Mouse (Mus musculus): ENCODE measurements at regions not wholly inside any gene's neighbourhood (a gene's known extent, or its start where the extent isn't known, plus 50 kb on each side); places are given as distances from the start of the nearest gene placed in this dataset.

- H3K4me1 ChIP-seq (ENCODE audit: control insufficient read depth in 1 of 2, insufficient read depth in 2 of 2, low read length in 2 of 2) = no peaks in the 10 kb centered on the region
These were observed 189.3 kb downstream of the Gadd45g start for GRCm38 (mm10) chr13:52035731-52036130.

DNA sequence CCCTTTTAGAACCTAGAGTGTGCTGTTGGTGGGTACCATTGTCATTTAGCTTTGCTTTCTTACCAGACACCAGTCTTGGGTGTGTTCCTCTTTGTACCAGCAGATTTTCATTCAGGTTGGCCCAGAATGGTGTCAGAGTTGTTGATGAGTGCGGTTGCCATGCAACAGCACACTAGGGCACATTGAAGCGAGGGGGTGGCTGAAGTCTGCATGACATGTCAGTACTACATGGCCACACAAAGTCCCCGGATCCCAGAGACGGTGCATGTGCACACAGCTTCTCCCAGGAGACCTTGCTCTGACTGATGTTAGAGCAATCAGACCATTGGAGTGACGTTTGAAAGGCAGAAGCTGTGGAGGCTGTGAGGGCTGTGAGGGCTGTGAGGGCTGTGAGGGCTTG, 189.9 kb downstream of the Gadd45g start:
- Histone ChIP-seq H3K79me2 (ENCODE audit: control insufficient read depth, insufficient read depth, low read length, poor library complexity) (no peaks in the 10 kb centered on the region), H3K27ac (ENCODE audit: control insufficient read depth, low read depth, low read length) (no peak overlapping the region), H3K9ac (ENCODE audit: control insufficient read depth, low read depth, low read length, poor library complexity, severe bottlenecking) (no peak overlapping the region), H3K27me3 (ENCODE audit: control insufficient read depth in 1 of 2, insufficient read depth in 2 of 2, low read length in 2 of 2) (no peaks in the 10 kb centered on the region), H3K4me3 (ENCODE audit: control insufficient read depth in 1 of 2, insufficient read depth in 1 of 2, low read depth in 2 of 2, low read length in 2 of 2) (no peak overlapping the region), H3K36me3 (ENCODE audit: control insufficient read depth in 1 of 2, insufficient read depth in 2 of 2, low read length in 2 of 2) (no peaks in the 10 kb centered on the region), H3K4me1 (ENCODE audit: control insufficient read depth in 1 of 2, insufficient read depth in 2 of 2, low read length in 2 of 2) (no peaks in the 10 kb centered on the region), H3K9me3 (replicated peaks; ENCODE audit: insufficient read depth, low read length) (no peaks in the 10 kb centered on the region)
- no peak for DNase-seq (ENCODE audit: low read depth, low spot score)
- no peak for TF ChIP-seq USF2 (IDR thresholded peaks at IDR 0.05; ENCODE audit: borderline replicate concordance in 1 of 2, insufficient read depth in 1 of 2, low read depth in 1 of 2, low read length in 2 of 2)
- TF ChIP-seq MAZ (IDR thresholded peaks at IDR 0.05; ENCODE audit: low read depth, low read length) = no peak
- TF ChIP-seq TCF12 (IDR thresholded peaks at IDR 0.05; ENCODE audit: low read depth, low read length) = no peak
- no peak for TF ChIP-seq GABPA (IDR thresholded peaks at IDR 0.05; ENCODE audit: low read depth, low read length)
- TF ChIP-seq CTCF (IDR thresholded peaks at IDR 0.05 in 2 of 3, conservative IDR thresholded peaks at IDR 0.05 in 1 of 3; ENCODE audit: control insufficient read depth in 1 of 3, insufficient read depth in 1 of 3, low read depth in 2 of 3, low read length in 3 of 3, poor library complexity in 1 of 3, severe bottlenecking in 1 of 3) = no peak
- TF ChIP-seq UBTF (IDR thresholded peaks at IDR 0.05; ENCODE audit: borderline replicate concordance, insufficient read depth, low read depth, low read length) = no peak
- TF ChIP-seq ETS1 (IDR thresholded peaks at IDR 0.05; ENCODE audit: low read depth, low read length) = no peak
- no peak for TF ChIP-seq ZMIZ1 (IDR thresholded peaks at IDR 0.05; ENCODE audit: low read depth, low read length)
- no peak for TF ChIP-seq KAT2A (conservative IDR thresholded peaks at IDR 0.05; ENCODE audit: low read depth, low read length)
- no peak for TF ChIP-seq POLR2A (IDR thresholded peaks at IDR 0.05; ENCODE audit: control insufficient read depth in 1 of 2, insufficient read depth in 1 of 2, low read depth in 1 of 2, low read length in 2 of 2, poor library complexity in 1 of 2)
- no peak for TF ChIP-seq POLR2AphosphoS2 (IDR thresholded peaks at IDR 0.05; ENCODE audit: low read length)
- TF ChIP-seq MYC (IDR thresholded peaks at IDR 0.05; ENCODE audit: low read depth, low read length) = no peak
- TF ChIP-seq MAFK (IDR thresholded peaks at IDR 0.05; ENCODE audit: borderline replicate concordance, low read depth, low read length) = no peak
- TF ChIP-seq USF1 (IDR thresholded peaks at IDR 0.05; ENCODE audit: low read depth, low read length) = no peak
- no peak for TF ChIP-seq MEF2A (IDR thresholded peaks at IDR 0.05; ENCODE audit: extremely low read depth, insufficient replicate concordance, low read depth, low read length, poor library complexity, severe bottlenecking)
- TF ChIP-seq JUND (IDR thresholded peaks at IDR 0.05; ENCODE audit: low read depth, low read length) = no peak
- TF ChIP-seq SIN3A (IDR thresholded peaks at IDR 0.05; ENCODE audit: low read length) = no peak

More at GRCm38 (mm10) chr13:52035731-52036130, 189.3 kb downstream of the Gadd45g start:
- no peak overlapping the region for H3K4me3 ChIP-seq (ENCODE audit: control insufficient read depth in 1 of 2, insufficient read depth in 1 of 2, low read depth in 2 of 2, low read length in 2 of 2)
- no peaks in the 10 kb centered on the region for H3K36me3 ChIP-seq (ENCODE audit: control insufficient read depth in 1 of 2, insufficient read depth in 2 of 2, low read length in 2 of 2)
- no peaks in the 10 kb centered on the region for H3K9me3 ChIP-seq (replicated peaks; ENCODE audit: insufficient read depth, low read length)
- H3K9ac ChIP-seq (ENCODE audit: control insufficient read depth, low read depth, low read length, poor library complexity, severe bottlenecking) = no peak overlapping the region
- H3K27me3 ChIP-seq (ENCODE audit: control insufficient read depth in 1 of 2, insufficient read depth in 2 of 2, low read length in 2 of 2) = no peaks in the 10 kb centered on the region
- no peak overlapping the region for H3K27ac ChIP-seq (ENCODE audit: control insufficient read depth, low read depth, low read length)
- TF ChIP-seq MAFK (IDR thresholded peaks at IDR 0.05; ENCODE audit: borderline replicate concordance, low read depth, low read length) (no peak), ETS1 (IDR thresholded peaks at IDR 0.05; ENCODE audit: low read depth, low read length) (no peak), GABPA (IDR thresholded peaks at IDR 0.05; ENCODE audit: low read depth, low read length) (no peak), ZC3H11A (IDR thresholded peaks at IDR 0.05; ENCODE audit: low read depth, low read length) (no peak), TAL1 (IDR thresholded peaks at IDR 0.05; ENCODE audit: low read length) (no peak), ZKSCAN1 (IDR thresholded peaks at IDR 0.05; ENCODE audit: low read depth, low read length) (no peak), TBP (IDR thresholded peaks at IDR 0.05; ENCODE audit: low read depth, low read length) (no peak), POLR2A (IDR thresholded peaks at IDR 0.05; ENCODE audit: control insufficient read depth in 1 of 2, insufficient read depth in 1 of 2, low read depth in 1 of 2, low read length in 2 of 2, poor library complexity in 1 of 2) (no peak), USF2 (IDR thresholded peaks at IDR 0.05; ENCODE audit: borderline replicate concordance in 1 of 2, insufficient read depth in 1 of 2, low read depth in 1 of 2, low read length in 2 of 2) (no peak), E2F4 (IDR thresholded peaks at IDR 0.05; ENCODE audit: borderline replicate concordance, low read depth, low read length) (no peak), SIN3A (IDR thresholded peaks at IDR 0.05; ENCODE audit: low read length) (no peak), MEF2A (IDR thresholded peaks at IDR 0.05; ENCODE audit: extremely low read depth, insufficient replicate concordance, low read depth, low read length, poor library complexity, severe bottlenecking) (no peak), RCOR1 (IDR thresholded peaks at IDR 0.05; ENCODE audit: low read depth, low read length) (no peak), POLR2AphosphoS5 (IDR thresholded peaks at IDR 0.05; ENCODE audit: borderline replicate concordance, low read depth, low read length) (no peak), HCFC1 (IDR thresholded peaks at IDR 0.05; ENCODE audit: low read depth, low read length) (no peak), RAD21 (IDR thresholded peaks at IDR 0.05; ENCODE audit: low read depth, low read length) (no peak), GATA1 (IDR thresholded peaks at IDR 0.05; ENCODE audit: low read depth, low read length) (no peak), JUND (IDR thresholded peaks at IDR 0.05; ENCODE audit: low read depth, low read length) (no peak), ZNF384 (IDR thresholded peaks at IDR 0.05; ENCODE audit: low read depth, low read length) (no peak), EP300 (IDR thresholded peaks at IDR 0.05; ENCODE audit: low read depth in 1 of 2, low read length in 2 of 2) (no peak)
- no peak for DNase-seq (ENCODE audit: low read depth, low spot score)
- H3K79me2 ChIP-seq (ENCODE audit: control insufficient read depth, insufficient read depth, low read length, poor library complexity) = no peaks in the 10 kb centered on the region

Data from MEL (cell line).